Mouse (Mus musculus): ENCODE results near the gene Cenpa. TPM values are rescaled to one million over a fixed set of nuclear protein-coding genes. Genes with fewer than 3 reads are reported as not detected.

Gene Cenpa
- total RNA-seq, 2 experiments from 2014 or later = 16.7 to 17.2 TPM

Small RNA genes within 50 kb of the gene (microRNA-seq; reads per million reads assigned to microRNA genes)
- gene Mir5625 = 0 to 0.25 reads per million in 2 experiments

Other genes starting within 250 kb of the Cenpa start
- gene Otof, start 204.8 kb upstream of the Cenpa start, total RNA-seq (2021) = under 1 TPM; 0.35 to 0.36 TPM
- not detected for gene 1700001C02Rik, start 200.7 kb upstream of the Cenpa start, total RNA-seq (2021)
- gene Cib4, start 120.9 kb upstream of the Cenpa start, total RNA-seq (2021) = not detected
- 1 to 10 TPM; 1.2 to 1.8 TPM for gene Kcnk3, start 78.6 kb upstream of the Cenpa start, total RNA-seq (2021)
- 10 to 100 TPM; 13.3 to 15.4 TPM for gene Slc35f6, start 18.8 kb upstream of the Cenpa start, total RNA-seq (2021)
- 1 to 10 TPM; 2.7 to 3.2 TPM for gene Dpysl5, start 44.8 kb downstream of the Cenpa start, total RNA-seq (2021)
- gene Mapre3, start 147.9 kb downstream of the Cenpa start, total RNA-seq (2021) = 10 to 100 TPM; 65.0 to 81.1 TPM
- 10 to 100 TPM; 40.4 to 46.9 TPM for gene Tmem214, start 201.2 kb downstream of the Cenpa start, total RNA-seq (2021)
- gene Agbl5, start 221.9 kb downstream of the Cenpa start, total RNA-seq (2021) = 1 to 10 TPM; 4.5 to 5.0 TPM
- 100 to 1,000 TPM; 149 to 168 TPM for gene Ost4, start 241.0 kb downstream of the Cenpa start, total RNA-seq (2021)
- gene Emilin1, start 246.6 kb downstream of the Cenpa start, total RNA-seq (2021) = 10 to 100 TPM; 42.2 to 60.5 TPM

All from gastrocnemius, postnatal 10 days (tissue).